In genomic region chr5:43781977-43782930, GRCm38 (mm10) we compare ENCODE assay signal across 8 mouse cellular contexts. TPM values are rescaled to one million over a fixed set of nuclear protein-coding genes. Genes with fewer than 3 reads are reported as not detected.
DNase-seq lines count a peak whose midpoint lies in the region; ATAC-seq lines count a peak whose summit lies in the region.

No protein-coding gene starts in this region.

- H3K4me3 ChIP-seq in hindbrain, embryonic 16.5 days (ENCODE audit: low read length) = peak overlapping the region; percentile 89
- peak overlapping the region; percentile 98 for H3K4me3 ChIP-seq in megakaryocyte, embryonic 14.5 days (replicated peaks)

- H3K27me3 ChIP-seq in hindbrain, embryonic 16.5 days (replicated peaks; ENCODE audit: control insufficient read depth, insufficient read depth, low read length) = no peaks in the 10 kb centered on the region
- H3K27me3 ChIP-seq in megakaryocyte, embryonic 14.5 days (replicated peaks) = no peaks in the 10 kb centered on the region

- peaks cover 10% of the 10 kb centered on the region for H3K4me1 ChIP-seq in hindbrain, embryonic 16.5 days (ENCODE audit: control insufficient read depth, insufficient read depth, low read depth, low read length)
- peaks cover 23% of the 10 kb centered on the region for H3K4me1 ChIP-seq in megakaryocyte, embryonic 14.5 days

- 5% methylated on average over 63 of the region's 82 CpGs for WGBS in hindbrain, embryonic 16.5 days

- H3K27ac ChIP-seq in hindbrain, embryonic 16.5 days (ENCODE audit: low read depth, low read length) = peak overlapping the region; percentile 99

- no peaks in the 10 kb centered on the region for H3K36me3 ChIP-seq in hindbrain, embryonic 16.5 days (ENCODE audit: control insufficient read depth, insufficient read depth, low read length)
- no peaks in the 10 kb centered on the region for H3K36me3 ChIP-seq in megakaryocyte, embryonic 14.5 days (replicated peaks; ENCODE audit: low read length)

- H3K9me3 ChIP-seq in hindbrain, embryonic 16.5 days (ENCODE audit: control insufficient read depth, low read length) = no peaks in the 10 kb centered on the region
- H3K9me3 ChIP-seq in megakaryocyte, embryonic 14.5 days = no peaks in the 10 kb centered on the region

- peak overlapping the region; percentile 72 for H3K4me2 ChIP-seq in hindbrain, embryonic 16.5 days (ENCODE audit: low read length)

- ATAC-seq in hindbrain, embryonic 16.5 days = peak; percentile 96

- peak overlapping the region; percentile 96 for H3K9ac ChIP-seq in hindbrain, embryonic 16.5 days (ENCODE audit: low read depth, low read length)

- DNase-seq in ZHBTc4 (ENCODE audit: low read depth, low spot score) = peak; percentile 84
- peak; percentile 81 to 83 for DNase-seq in cerebellum, postnatal 36 days
- DNase-seq in gastrocnemius, adult 18-20 months (ENCODE audit: low spot score) = peak; percentile 67
- peak; percentile 45 to 75 for DNase-seq in left cerebral cortex, adult 9 months (ENCODE audit: low spot score in 2 of 2)
- DNase-seq in right cerebral cortex, postnatal 10 days (ENCODE audit: low spot score in 2 of 2) = peak; percentile 86 to 87
- peak; percentile 74 for DNase-seq in urinary bladder, postnatal 14 days (ENCODE audit: low spot score)

RNA-seq across cellular contexts. Expression of gene Bst1, which starts 36.4 kb away (rescaled TPM):
- not detected for total RNA-seq in gastrocnemius, adult 18-20 months (2021)
- not detected in 2 replicates for polyA plus RNA-seq in hindbrain, embryonic 16.5 days (2015; fragmentation: Nextera tagmentation; extraction: Ambion mirVana)
- polyA plus RNA-seq in megakaryocyte, embryonic 14.5 days (2012; ENCODE audit: insufficient read depth, low replicate concordance) = 2.0 TPM in 1 of 2 replicates, not detected in the other

RNA-seq across cellular contexts. Expression of gene Fbxl5, which starts 39.2 kb away (rescaled TPM):
- 10 to 100 TPM; 31.5 to 38.6 TPM for total RNA-seq in gastrocnemius, adult 18-20 months (2021)
- polyA plus RNA-seq in hindbrain, embryonic 16.5 days (2015; fragmentation: Nextera tagmentation; extraction: Ambion mirVana) = 79.3 and 82.2 TPM in 2 replicates
- polyA plus RNA-seq in megakaryocyte, embryonic 14.5 days (2012; ENCODE audit: insufficient read depth, low replicate concordance) = 1.3 TPM in 1 of 2 replicates, not detected in the other

Comparison
In these comparisons a context has a peak if more than half of its experiments do, and no peak if none do; other contexts are left out.
1. Peak in every context shown above with its lines: DNase-seq, ATAC-seq, H3K4me3 ChIP-seq and H3K27ac ChIP-seq.
2. RNA of gene Fbxl5, which starts 39.2 kb away (polyA plus RNA-seq): 79.3 to 82.2 TPM in hindbrain, embryonic 16.5 days; 1.3 TPM in megakaryocyte, embryonic 14.5 days; every median in the first group is over 10 times any median in the second.